Mouse (Mus musculus): ENCODE data around the gene Lgr5.

The Lgr5 gene

DNA sequence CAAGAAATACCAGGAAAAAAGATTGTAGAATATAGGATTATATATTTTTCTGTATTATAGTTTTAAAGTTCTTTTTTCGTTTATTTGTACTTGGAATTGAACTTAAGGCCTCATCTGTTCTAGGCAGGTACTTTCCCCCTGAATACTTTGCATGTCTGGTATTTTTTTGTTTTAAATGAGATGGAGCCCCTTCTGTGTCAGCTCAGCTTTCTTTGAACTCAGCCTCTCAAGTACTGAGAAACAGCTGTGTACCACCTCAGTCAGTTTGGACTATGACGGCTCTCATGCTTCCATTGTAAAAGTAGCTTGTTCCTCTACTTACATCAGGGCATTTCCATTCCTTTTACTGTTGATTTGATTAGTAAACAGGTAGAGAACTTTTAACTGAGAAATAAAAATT lies 174.1 kb downstream of the Lgr5 start:
- DNase-seq, result no peak

DNA sequence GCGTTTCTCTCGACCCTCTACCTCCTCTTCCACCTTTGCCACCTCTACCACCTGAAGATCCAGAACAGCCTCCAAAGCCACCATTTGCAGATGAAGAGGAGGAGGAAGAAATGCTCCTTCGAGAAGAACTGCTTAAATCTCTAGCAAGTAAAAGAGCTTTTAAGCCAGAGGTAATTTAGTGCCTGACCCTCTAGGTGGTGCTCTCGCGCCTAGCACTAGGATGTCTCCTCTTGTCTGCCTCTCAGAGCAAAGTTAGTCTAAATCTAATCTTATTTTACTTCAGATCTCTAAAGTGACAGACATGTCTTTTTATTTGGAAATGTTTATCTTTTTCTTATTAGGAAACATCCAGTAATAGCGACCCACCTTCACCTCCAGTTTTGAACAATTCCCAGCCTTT lies 181.2 kb downstream of the Lgr5 start:
- DNase-seq, result peak; percentile 6 to 26
